ENCODE assay signal across 8 mouse cellular contexts in the genomic region with DNA sequence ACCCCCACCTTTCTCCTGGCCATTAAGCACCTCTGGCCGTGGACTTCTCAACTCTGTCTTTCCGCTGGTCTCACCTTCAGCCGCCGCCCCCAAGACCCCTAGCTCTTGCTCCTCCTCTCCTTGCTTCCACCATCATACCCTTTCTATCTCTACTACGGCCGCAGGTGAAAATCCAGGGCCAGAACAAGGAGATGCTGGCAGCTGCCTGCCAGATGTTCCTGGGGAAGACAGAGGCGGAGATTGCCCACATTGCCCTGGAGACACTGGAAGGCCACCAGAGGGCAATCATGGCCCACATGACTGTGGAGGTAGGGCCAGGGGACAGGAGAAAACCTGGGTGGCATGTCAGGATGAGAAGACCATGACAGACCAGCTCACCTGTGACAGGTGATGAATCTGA. TPM values are rescaled to one million over a fixed set of nuclear protein-coding genes. Genes with fewer than 3 reads are reported as not detected.
A peak's percentile ranks its signal among the peaks of the same experiment; 100 is the strongest.
DNase-seq lines count a peak whose midpoint lies in the region; ATAC-seq and TF ChIP-seq lines count a peak whose summit lies in the region.

No protein-coding gene starts in this region.

- DNase-seq in kidney, postnatal 0 days (ENCODE audit: low spot score): no peak
- no peak for DNase-seq in kidney, adult 9 months
- DNase-seq in ZHBTc4 (ENCODE audit: low read depth, low spot score): peak; percentile 33
- peak; percentile 62 for DNase-seq in liver, postnatal 0 days
- DNase-seq in layer of hippocampus, postnatal 10 days (ENCODE audit: low spot score in 2 of 2): no peak
- DNase-seq in testis, postnatal 14 days (ENCODE audit: low spot score): no peak

- H3K27me3 ChIP-seq in kidney, postnatal 0 days (ENCODE audit: insufficient read depth, low read length): no peaks in the 10 kb centered on the region
- H3K27me3 ChIP-seq in heart, embryonic 14.5 days (ENCODE audit: control insufficient read depth, insufficient read depth, low read length): no peaks in the 10 kb centered on the region
- H3K27me3 ChIP-seq in liver, postnatal 0 days (ENCODE audit: insufficient read depth, low read length): no peaks in the 10 kb centered on the region

- peak overlapping the region; percentile 94; the same call in 1 of the 2 replicates for H3K4me2 ChIP-seq in kidney, postnatal 0 days (ENCODE audit: low read length)
- H3K4me2 ChIP-seq in heart, embryonic 14.5 days (ENCODE audit: low read length): peak overlapping the region; percentile 95
- peak overlapping the region; percentile 93 for H3K4me2 ChIP-seq in liver, postnatal 0 days (ENCODE audit: low read depth, low read length)

- peaks cover 6% of the 10 kb centered on the region; the same call in 1 of the 2 replicates for H3K4me1 ChIP-seq in kidney, postnatal 0 days (replicated peaks; ENCODE audit: insufficient read depth, low read length)
- peaks cover 2 to 24% of the 10 kb centered on the region in 2 experiments; a peak in 3 of 4 replicates for H3K4me1 ChIP-seq in heart, embryonic 14.5 days (ENCODE audit: control insufficient read depth in 2 of 2, insufficient read depth in 2 of 2, low read length in 2 of 2)
- peaks cover 32% of the 10 kb centered on the region for H3K4me1 ChIP-seq in liver, postnatal 0 days (ENCODE audit: insufficient read depth)

- no peaks in the 10 kb centered on the region for H3K9me3 ChIP-seq in kidney, postnatal 0 days (replicated peaks; ENCODE audit: low read length)
- no peaks in the 10 kb centered on the region for H3K9me3 ChIP-seq in heart, embryonic 14.5 days (ENCODE audit: control insufficient read depth, low read length)
- no peaks in the 10 kb centered on the region for H3K9me3 ChIP-seq in liver, postnatal 0 days (ENCODE audit: low read length)

- H3K36me3 ChIP-seq in kidney, postnatal 0 days (ENCODE audit: insufficient read depth, low read length): 0 out of 2 replicates have a peak, but pooled peaks cover 10% of the 10 kb centered on the region
- peaks cover 50% of the 10 kb centered on the region for H3K36me3 ChIP-seq in heart, embryonic 14.5 days (ENCODE audit: control insufficient read depth, insufficient read depth, low read length)
- H3K36me3 ChIP-seq in liver, postnatal 0 days (replicated peaks; ENCODE audit: insufficient read depth, low read length): peaks cover 26% of the 10 kb centered on the region

- H3K27ac ChIP-seq in kidney, postnatal 0 days: 0 out of 2 replicates have a peak overlapping the region, but pooled peaks have one; percentile 87
- no peak overlapping the region for H3K27ac ChIP-seq in heart, embryonic 14.5 days (replicated peaks in 1 of 2; ENCODE audit: control insufficient read depth in 1 of 2, insufficient read depth in 1 of 2, low read depth in 2 of 2, low read length in 2 of 2)
- H3K27ac ChIP-seq in liver, postnatal 0 days (ENCODE audit: low read depth): peak overlapping the region; percentile 88

- no peak overlapping the region for H3K4me3 ChIP-seq in kidney, postnatal 0 days (replicated peaks; ENCODE audit: low read depth, low read length)
- H3K4me3 ChIP-seq in heart, embryonic 14.5 days (ENCODE audit: control insufficient read depth in 1 of 2, insufficient read depth in 1 of 2, low read depth in 1 of 2, low read length in 2 of 2): peak overlapping the region; percentile 63 to 70; a peak in 1 of 4 replicates
- H3K4me3 ChIP-seq in liver, postnatal 0 days (ENCODE audit: low read depth, low read length): peak overlapping the region; percentile 74

- WGBS in kidney, postnatal 0 days: 60% methylated on average over 7 of the region's 7 CpGs
- 67% methylated on average over 7 of the region's 7 CpGs for WGBS in heart, embryonic 14.5 days
- WGBS in liver, postnatal 0 days (ENCODE audit: insufficient replicate concordance): 66% methylated on average over 7 of the region's 7 CpGs

- no peak for TF ChIP-seq EP300 in liver, postnatal 0 days (IDR thresholded peaks at IDR 0.05; ENCODE audit: low read depth)

- peak; percentile 52; the same call in 1 of the 2 replicates for TF ChIP-seq CTCF in kidney, postnatal 0 days (IDR thresholded peaks at IDR 0.05; ENCODE audit: low read depth)
- TF ChIP-seq CTCF in liver, postnatal 0 days (IDR thresholded peaks at IDR 0.05; ENCODE audit: low read depth): peak; percentile 76

- H3K9ac ChIP-seq in kidney, postnatal 0 days (ENCODE audit: low read depth, low read length): no peak overlapping the region
- H3K9ac ChIP-seq in heart, embryonic 14.5 days (ENCODE audit: low read length): peak overlapping the region; percentile 91; the same call in 1 of the 2 replicates
- H3K9ac ChIP-seq in liver, postnatal 0 days (replicated peaks): peak overlapping the region; percentile 81; the same call in 1 of the 2 replicates

- no peak for ATAC-seq in kidney, postnatal 0 days (replicated peaks; ENCODE audit: low FRiP score, low read depth)
- ATAC-seq in heart, embryonic 14.5 days (ENCODE audit: insufficient number of reproducible peaks, insufficient read depth, low FRiP score, low read depth): no peak
- ATAC-seq in liver, postnatal 0 days: no peak
- no peak for ATAC-seq in erythroid progenitor cell, adult 5-6 weeks (replicated peaks; ENCODE audit: low FRiP score, poor library complexity, severe bottlenecking)

RNA-seq across cellular contexts. Expression of a gene that starts 1.4 kb away (rescaled TPM):
- 52.2 and 54.5 TPM in 2 replicates for polyA plus RNA-seq in kidney, postnatal 0 days (2015; fragmentation: Nextera tagmentation; extraction: Ambion mirVana)
- polyA plus RNA-seq in heart, embryonic 14.5 days (2014; fragmentation: Nextera tagmentation; extraction: Ambion mirVana): 86.8 and 93.7 TPM in 2 replicates
- polyA plus RNA-seq in liver, postnatal 0 days (2015; fragmentation: Nextera tagmentation; extraction: Ambion mirVana): 25.9 and 31.3 TPM in 2 replicates
- total RNA-seq in layer of hippocampus, postnatal 10 days (2021): 100 to 1,000 TPM; 163 to 172 TPM
- total RNA-seq in erythroid progenitor cell, adult 5-6 weeks (2015; ENCODE audit: low replicate concordance): 19.3 and 32.8 TPM in 2 replicates
- total RNA-seq in erythroid progenitor cell, adult 5-6 weeks (2017; ENCODE audit: low replicate concordance): 14.6 and 29.1 TPM in 2 replicates

RNA-seq across cellular contexts. Expression of a gene that starts 2.9 kb away (rescaled TPM):
- polyA plus RNA-seq in kidney, postnatal 0 days (2015; fragmentation: Nextera tagmentation; extraction: Ambion mirVana): 83.6 and 93.1 TPM in 2 replicates
- 20.8 and 27.3 TPM in 2 replicates for polyA plus RNA-seq in heart, embryonic 14.5 days (2014; fragmentation: Nextera tagmentation; extraction: Ambion mirVana)
- 15.4 and 18.6 TPM in 2 replicates for polyA plus RNA-seq in liver, postnatal 0 days (2015; fragmentation: Nextera tagmentation; extraction: Ambion mirVana)
- 1 to 10 TPM; 4.3 to 4.6 TPM for total RNA-seq in layer of hippocampus, postnatal 10 days (2021)
- total RNA-seq in erythroid progenitor cell, adult 5-6 weeks (2015; ENCODE audit: low replicate concordance): 3.8 and 10.5 TPM in 2 replicates
- 0.51 and 4.0 TPM in 2 replicates for total RNA-seq in erythroid progenitor cell, adult 5-6 weeks (2017; ENCODE audit: low replicate concordance)

RNA-seq across cellular contexts. Expression of a gene that starts 13.7 kb away (rescaled TPM):
- polyA plus RNA-seq in kidney, postnatal 0 days (2015; fragmentation: Nextera tagmentation; extraction: Ambion mirVana): 503 and 575 TPM in 2 replicates
- polyA plus RNA-seq in heart, embryonic 14.5 days (2014; fragmentation: Nextera tagmentation; extraction: Ambion mirVana): 673 and 698 TPM in 2 replicates
- polyA plus RNA-seq in liver, postnatal 0 days (2015; fragmentation: Nextera tagmentation; extraction: Ambion mirVana): 198 and 213 TPM in 2 replicates
- 1,000 to 10,000 TPM; 1,119 to 1,208 TPM for total RNA-seq in layer of hippocampus, postnatal 10 days (2021)
- total RNA-seq in erythroid progenitor cell, adult 5-6 weeks (2015; ENCODE audit: low replicate concordance): 663 and 669 TPM in 2 replicates
- total RNA-seq in erythroid progenitor cell, adult 5-6 weeks (2017; ENCODE audit: low replicate concordance): 760 and 914 TPM in 2 replicates

RNA-seq across cellular contexts. Expression of a gene that starts 16.9 kb away (rescaled TPM):
- polyA plus RNA-seq in kidney, postnatal 0 days (2015; fragmentation: Nextera tagmentation; extraction: Ambion mirVana): 5.4 and 5.6 TPM in 2 replicates
- polyA plus RNA-seq in heart, embryonic 14.5 days (2014; fragmentation: Nextera tagmentation; extraction: Ambion mirVana): 15.3 and 16.1 TPM in 2 replicates
- polyA plus RNA-seq in liver, postnatal 0 days (2015; fragmentation: Nextera tagmentation; extraction: Ambion mirVana): 2.5 and 3.3 TPM in 2 replicates
- total RNA-seq in layer of hippocampus, postnatal 10 days (2021): 10 to 100 TPM; 15.8 to 16.2 TPM
- total RNA-seq in erythroid progenitor cell, adult 5-6 weeks (2015; ENCODE audit: low replicate concordance): 117 and 147 TPM in 2 replicates
- total RNA-seq in erythroid progenitor cell, adult 5-6 weeks (2017; ENCODE audit: low replicate concordance): 31.0 and 57.1 TPM in 2 replicates

RNA-seq across cellular contexts. Expression of a gene that starts 36.7 kb away (rescaled TPM):
- polyA plus RNA-seq in kidney, postnatal 0 days (2015; fragmentation: Nextera tagmentation; extraction: Ambion mirVana): 36.9 and 44.6 TPM in 2 replicates
- polyA plus RNA-seq in heart, embryonic 14.5 days (2014; fragmentation: Nextera tagmentation; extraction: Ambion mirVana): 44.0 and 44.9 TPM in 2 replicates
- 15.5 and 15.8 TPM in 2 replicates for polyA plus RNA-seq in liver, postnatal 0 days (2015; fragmentation: Nextera tagmentation; extraction: Ambion mirVana)
- total RNA-seq in layer of hippocampus, postnatal 10 days (2021): 1 to 10 TPM; 5.2 to 5.7 TPM
- total RNA-seq in erythroid progenitor cell, adult 5-6 weeks (2015; ENCODE audit: low replicate concordance): 32.8 and 36.0 TPM in 2 replicates
- total RNA-seq in erythroid progenitor cell, adult 5-6 weeks (2017; ENCODE audit: low replicate concordance): 19.1 and 35.8 TPM in 2 replicates

Comparison
In these comparisons a context has a peak if more than half of its experiments do, and no peak if none do; other contexts are left out.
1. DNase-seq: peak in ZHBTc4 (single experiment) and liver, postnatal 0 days (single experiment); none in kidney, postnatal 0 days (single experiment), kidney, adult 9 months (single experiment), layer of hippocampus, postnatal 10 days (0 of 2) and testis, postnatal 14 days (single experiment).
2. H3K27ac ChIP-seq: peak in kidney, postnatal 0 days (single experiment) and liver, postnatal 0 days (single experiment); none in heart, embryonic 14.5 days (0 of 2).
3. Peak in every context shown above with its lines, with median percentiles within 50 percentile points of each other: H3K4me2 ChIP-seq.